Mouse (Mus musculus): ENCODE results near the gene Inpp5f.

GRCm38 (mm10) chr7:128731585-128731984, 120.5 kb downstream of the Inpp5f start:
- TF ChIP-seq GATA1 (IDR thresholded peaks at IDR 0.05; ENCODE audit: borderline replicate concordance, low read length) (no peak), CTCF (IDR thresholded peaks at IDR 0.05; ENCODE audit: low read depth, low read length) (no peak)

All from G1E (cell line).